Mouse (Mus musculus) cortical plate, adult 2 months (tissue): ENCODE measurements around the gene Kcnj14.
A peak's percentile ranks its signal among the peaks of the same experiment; 100 is the strongest.

Experiments
- CTCF ChIP-seq: fragments of 200-500 bp; IDR thresholded peaks from 2 replicates; pipeline ENCODE4 v1.5.1; 2011; ENCODE audit warnings: mild to moderate bottlenecking, control low read depth, low read length; ENCODE audit not compliant: insufficient read depth; ENCODE audit errors: extremely low read depth
- POLR2A ChIP-seq: fragments of 200-500 bp; IDR thresholded peaks from 2 replicates; pipeline ENCODE4 v1.6.1; 2011; ENCODE audit warnings: mild to moderate bottlenecking, low read length, control low read depth; ENCODE audit not compliant: insufficient read depth; ENCODE audit errors: extremely low read depth

GRCm38 (mm10) chr7:45865925-45866910 is 41.6 kb upstream of the Kcnj14 start:
- 0 out of 2 replicates have a peak, but pooled peaks have one; percentile 24 for TF ChIP-seq POLR2A
- no peak for TF ChIP-seq CTCF
